Mouse (Mus musculus) hindbrain, embryonic 10.5 days (tissue): ENCODE results near the gene Fam171a2. TPM values are rescaled to one million over a fixed set of nuclear protein-coding genes. Genes with fewer than 3 reads are reported as not detected.

Source experiments
- DNase-seq: peaks from one replicate; pipeline ENCODE4 v3.0.0-alpha.2; 2017; ENCODE audit warnings: low spot score
- H3K27ac ChIP-seq: fragments of 300-500 bp; sonication (generic); 2 replicates; pipeline ENCODE4 v1.5.1; 2016; ENCODE audit warnings: mild to moderate bottlenecking, moderate library complexity
- H3K27me3 ChIP-seq: fragments of 300-500 bp; sonication (generic); 2 replicates; pipeline ENCODE4 v1.6.1; 2016; ENCODE audit warnings: mild to moderate bottlenecking; ENCODE audit not compliant: poor library complexity, insufficient read depth, severe bottlenecking
- H3K36me3 ChIP-seq: fragments of 300-500 bp; sonication (generic); 2 replicates; pipeline ENCODE4 v1.6.1; 2016; ENCODE audit warnings: mild to moderate bottlenecking, moderate library complexity
- H3K4me1 ChIP-seq: fragments of 300-500 bp; sonication (generic); replicated peaks from 2 replicates; pipeline ENCODE4 v1.6.1; 2016; ENCODE audit warnings: mild to moderate bottlenecking
- H3K4me3 ChIP-seq: fragments of 300-500 bp; sonication (generic); 2 replicates; pipeline ENCODE4 v1.5.1; 2016; ENCODE audit warnings: mild to moderate bottlenecking, moderate library complexity
- H3K9me3 ChIP-seq: fragments of 300-500 bp; sonication (generic); 2 replicates; pipeline ENCODE4 v1.6.1; 2016; ENCODE audit warnings: mild to moderate bottlenecking, moderate library complexity
- WGBS: fragments of 180-500 bp; shearing (Covaris S2); methylation state at CpG from one replicate; pipeline ENCODE4 v1.1.7; 2016; 5-methylcytosine and 5-hydroxymethylcytosine counted together
- polyA plus RNA-seq: library from polyadenylated mRNA; unstranded; fragments of >200 nt; fragmentation: Nextera tagmentation; extraction: Ambion mirVana; gene quantifications from 2 replicates; pipeline ENCODE4 v1.2.1, GENCODE M21; 2016

Gene Fam171a2
- polyA plus RNA-seq, 1 experiment from 2014 or later = 8.3 TPM

DNA sequence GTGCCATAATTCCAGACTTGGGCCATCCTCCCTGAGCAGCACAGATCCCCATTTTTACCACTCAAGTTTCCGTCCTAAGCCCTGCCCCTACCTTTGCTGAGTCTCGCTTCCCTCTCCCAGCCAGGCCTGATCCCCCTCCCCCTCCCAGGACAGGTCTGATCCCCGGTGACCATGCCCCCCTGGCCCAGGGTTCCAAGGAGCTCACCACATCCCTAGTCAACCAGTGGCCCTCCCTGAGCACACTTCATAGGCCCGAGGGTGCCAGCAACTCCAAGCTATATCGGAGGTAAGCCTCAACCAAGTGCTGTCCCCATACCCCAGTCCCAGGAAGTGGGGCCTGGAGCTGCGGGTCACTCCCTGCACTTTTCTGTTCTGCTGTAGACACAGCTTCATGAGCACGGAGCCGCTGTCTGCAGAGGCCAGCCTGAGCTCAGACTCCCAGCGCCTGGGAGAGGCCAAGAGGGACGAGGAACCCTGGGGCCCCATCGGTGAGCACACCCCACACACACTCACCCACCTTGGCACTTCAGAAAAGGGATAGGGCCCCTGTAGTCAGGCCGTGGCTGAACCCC lies 46.9 kb downstream of the Fam171a2 start:
- Histone ChIP-seq H3K9me3 (no peaks in the 10 kb centered on the region), H3K4me1 (peaks cover 67% of the 10 kb centered on the region), H3K27ac (no peak overlapping the region), H3K27me3 (peaks cover 66% of the 10 kb centered on the region), H3K4me3 (peak overlapping the region; percentile 14; the same call in 1 of the 2 replicates), H3K36me3 (peaks cover 63% of the 10 kb centered on the region)
- DNase-seq = no peak
- WGBS = 27% methylated on average over 12 of the region's 12 CpGs

DNA sequence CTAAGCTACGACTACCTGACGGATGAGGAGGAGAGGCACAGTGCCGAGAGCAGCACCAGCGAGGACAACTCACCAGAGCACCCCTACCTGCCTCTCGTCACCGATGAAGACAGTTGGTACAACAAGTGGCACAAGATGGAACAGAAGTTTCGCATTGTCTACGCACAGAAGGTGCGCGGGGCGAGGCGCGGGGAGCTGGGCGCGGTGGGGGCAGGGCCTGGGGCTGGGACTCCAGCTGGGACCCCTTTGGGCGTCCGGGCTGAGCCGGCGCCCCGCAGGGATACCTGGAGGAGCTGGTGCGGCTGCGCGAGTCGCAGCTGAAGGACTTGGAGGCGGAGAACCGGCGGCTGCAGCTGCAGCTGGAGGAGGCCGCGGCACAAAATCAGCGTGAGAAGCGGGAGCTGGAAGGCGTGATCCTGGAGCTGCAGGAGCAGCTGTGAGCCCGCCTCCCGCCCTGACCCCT lies 47.8 kb downstream of the Fam171a2 start:
- H3K36me3 ChIP-seq = peaks cover 57% of the 10 kb centered on the region
- peaks cover 67% of the 10 kb centered on the region for H3K4me1 ChIP-seq
- WGBS = 3% methylated on average over 34 of the region's 34 CpGs
- no peak for DNase-seq
- H3K27me3 ChIP-seq = peaks cover 75% of the 10 kb centered on the region
- 0 out of 2 replicates have a peak overlapping the region, but pooled peaks have one; percentile 24 for H3K27ac ChIP-seq
- no peaks in the 10 kb centered on the region for H3K9me3 ChIP-seq
- peak overlapping the region; percentile 38 for H3K4me3 ChIP-seq

DNA sequence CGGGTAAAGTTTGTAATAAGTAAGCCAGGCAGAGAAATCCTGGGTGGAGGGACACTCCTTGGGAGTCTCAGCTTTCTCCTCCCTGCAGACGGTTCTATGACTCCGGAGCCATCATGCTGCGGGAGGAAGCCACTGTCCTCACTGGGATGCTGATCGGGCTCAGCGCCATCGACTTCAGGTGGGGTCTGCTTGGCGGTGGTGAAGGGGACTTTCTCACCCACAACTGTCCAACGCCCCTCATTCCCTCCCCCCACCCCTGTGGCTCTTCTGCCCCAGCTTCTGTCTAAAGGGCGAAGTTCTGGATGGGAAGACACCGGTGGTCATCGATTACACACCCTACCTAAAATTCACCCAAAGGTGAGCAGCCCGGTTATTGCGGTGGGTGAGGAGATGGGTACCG lies 48.4 kb downstream of the Fam171a2 start:
- Histone ChIP-seq H3K4me1 (peaks cover 67% of the 10 kb centered on the region), H3K27me3 (peaks cover 80% of the 10 kb centered on the region), H3K9me3 (no peaks in the 10 kb centered on the region), H3K27ac (no peak overlapping the region), H3K4me3 (peak overlapping the region; percentile 38), H3K36me3 (peaks cover 51% of the 10 kb centered on the region)
- DNase-seq = no peak
- 13% methylated on average over 15 of the region's 15 CpGs for WGBS

DNA sequence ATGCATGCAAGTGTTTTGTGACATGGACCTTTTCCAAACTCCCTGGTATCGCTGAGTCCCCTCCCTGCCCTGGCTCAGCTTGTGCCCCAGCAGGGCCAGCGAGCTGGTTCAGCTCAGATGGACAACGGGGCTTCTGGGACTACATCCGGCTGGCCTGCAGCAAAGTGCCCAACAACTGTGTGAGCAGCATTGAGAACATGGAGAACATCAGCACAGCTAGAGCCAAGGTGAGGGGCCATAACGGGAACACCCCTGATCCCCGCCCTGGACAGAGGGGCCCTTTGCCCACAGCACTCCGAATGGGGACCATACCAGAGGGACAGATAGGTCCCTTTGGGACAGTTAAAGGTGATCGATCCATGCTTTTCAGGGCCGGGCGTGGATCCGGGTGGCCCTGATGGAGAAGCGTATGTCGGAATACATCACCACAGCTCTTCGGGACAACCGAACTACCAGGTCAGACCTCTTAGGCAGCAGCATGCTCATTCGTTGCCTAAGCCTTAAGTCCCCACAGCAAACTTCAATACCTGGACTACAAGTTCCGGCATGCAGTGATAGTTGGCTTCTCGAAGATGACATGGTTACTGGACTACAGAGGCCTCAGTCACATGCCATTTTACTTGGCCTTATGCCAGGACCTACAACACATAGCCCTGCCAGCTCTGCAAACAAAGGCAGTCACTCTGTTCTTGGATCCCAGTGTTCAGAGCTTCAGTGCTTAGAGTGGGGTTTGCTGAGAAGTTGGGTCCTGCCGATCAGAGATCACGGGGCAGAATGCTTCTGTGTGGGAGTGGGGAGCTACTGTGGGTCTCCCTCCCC lies 49.3 kb downstream of the Fam171a2 start:
- DNase-seq = no peak
- no peak overlapping the region for H3K4me3 ChIP-seq
- H3K36me3 ChIP-seq = peaks cover 42% of the 10 kb centered on the region
- no peak overlapping the region for H3K27ac ChIP-seq
- peaks cover 76% of the 10 kb centered on the region for H3K4me1 ChIP-seq
- 82% methylated on average over 20 of the region's 20 CpGs for WGBS
- no peaks in the 10 kb centered on the region for H3K9me3 ChIP-seq
- peaks cover 84% of the 10 kb centered on the region for H3K27me3 ChIP-seq

DNA sequence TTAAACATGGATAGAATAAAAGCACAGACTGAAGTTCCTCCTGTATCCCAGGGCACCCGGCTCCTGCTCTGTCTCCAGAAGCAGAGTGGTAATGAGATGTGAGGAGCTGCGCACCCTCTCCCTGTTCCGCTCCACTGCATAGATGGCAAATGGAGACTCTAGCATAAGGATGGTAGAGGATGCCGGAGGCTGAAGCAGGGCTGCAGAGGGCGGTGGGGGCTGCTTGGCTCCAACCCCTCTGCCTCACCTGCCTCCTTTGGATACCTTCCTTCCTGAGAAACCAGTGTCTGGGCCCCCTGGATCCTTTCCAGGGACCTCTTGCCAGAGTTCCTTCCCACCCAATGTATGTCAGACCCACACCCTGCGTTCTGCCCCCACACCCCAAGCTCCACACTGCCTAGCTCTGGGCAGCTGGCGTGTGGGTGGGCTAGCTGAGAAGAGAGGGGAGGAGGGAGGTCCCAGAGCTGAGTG lies 50.8 kb downstream of the Fam171a2 start:
- 80% methylated on average over 7 of the region's 7 CpGs for WGBS
- Histone ChIP-seq H3K9me3 (no peaks in the 10 kb centered on the region), H3K27me3 (peaks cover 78% of the 10 kb centered on the region), H3K4me3 (peak overlapping the region; percentile 29; the same call in 1 of the 2 replicates), H3K36me3 (peaks cover 27% of the 10 kb centered on the region), H3K4me1 (peaks cover 78% of the 10 kb centered on the region), H3K27ac (peak overlapping the region; percentile 16; the same call in 1 of the 2 replicates)
- no peak for DNase-seq

DNA sequence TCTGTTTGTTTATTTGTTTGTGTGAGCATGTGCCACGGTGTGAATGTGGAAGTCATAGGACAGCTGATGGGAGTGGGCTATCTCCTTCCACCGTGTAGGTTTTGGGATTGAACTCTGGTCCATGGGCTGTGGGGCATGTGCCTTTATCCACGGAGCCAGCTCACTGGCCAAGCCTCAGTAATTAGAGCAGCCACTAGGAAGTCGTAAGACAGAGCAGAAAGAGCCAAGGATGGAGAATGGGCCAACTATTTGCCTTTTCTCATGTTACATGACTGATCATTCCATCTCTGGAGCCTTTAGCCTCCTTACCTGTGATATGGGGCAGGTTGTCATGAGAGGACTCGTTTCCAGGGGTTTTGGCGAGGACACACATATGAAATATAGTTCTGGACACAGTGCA lies 51.2 kb downstream of the Fam171a2 start:
- peak overlapping the region; percentile 29; the same call in 1 of the 2 replicates for H3K4me3 ChIP-seq
- peaks cover 23% of the 10 kb centered on the region for H3K36me3 ChIP-seq
- H3K9me3 ChIP-seq = no peaks in the 10 kb centered on the region
- H3K4me1 ChIP-seq = peaks cover 78% of the 10 kb centered on the region
- H3K27me3 ChIP-seq = peaks cover 74% of the 10 kb centered on the region
- H3K27ac ChIP-seq = no peak overlapping the region
- no peak for DNase-seq
- WGBS = 69% methylated on average over 6 of the region's 6 CpGs

DNA sequence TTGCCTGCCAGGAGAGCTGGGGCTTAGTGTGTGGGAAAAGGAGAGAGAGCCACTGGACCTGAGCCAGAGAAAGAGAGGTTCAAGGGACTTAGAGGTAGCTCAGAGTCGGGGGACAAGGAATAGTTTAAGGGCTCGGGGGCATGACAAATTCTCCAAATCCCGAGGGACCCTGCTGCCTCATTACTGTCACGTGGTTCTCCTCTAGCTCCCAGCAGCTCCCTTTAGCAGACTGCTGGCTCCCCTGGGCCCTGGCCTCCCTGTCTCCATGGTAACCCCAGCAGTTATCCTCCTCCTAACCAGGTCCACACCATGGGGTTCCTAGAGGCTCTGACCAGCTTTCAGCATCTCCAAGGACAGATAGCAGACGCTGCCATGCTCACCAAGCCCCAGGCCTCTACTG lies 52.2 kb downstream of the Fam171a2 start:
- Histone ChIP-seq H3K4me3 (peak overlapping the region; percentile 65), H3K27ac (peak overlapping the region; percentile 88; the same call in 1 of the 2 replicates), H3K27me3 (peaks cover 64% of the 10 kb centered on the region), H3K4me1 (peaks cover 68% of the 10 kb centered on the region), H3K9me3 (no peaks in the 10 kb centered on the region), H3K36me3 (peaks cover 15% of the 10 kb centered on the region; the same call in 1 of the 2 replicates)
- 3% methylated on average over 5 of the region's 5 CpGs for WGBS
- DNase-seq = peak; percentile 43

DNA sequence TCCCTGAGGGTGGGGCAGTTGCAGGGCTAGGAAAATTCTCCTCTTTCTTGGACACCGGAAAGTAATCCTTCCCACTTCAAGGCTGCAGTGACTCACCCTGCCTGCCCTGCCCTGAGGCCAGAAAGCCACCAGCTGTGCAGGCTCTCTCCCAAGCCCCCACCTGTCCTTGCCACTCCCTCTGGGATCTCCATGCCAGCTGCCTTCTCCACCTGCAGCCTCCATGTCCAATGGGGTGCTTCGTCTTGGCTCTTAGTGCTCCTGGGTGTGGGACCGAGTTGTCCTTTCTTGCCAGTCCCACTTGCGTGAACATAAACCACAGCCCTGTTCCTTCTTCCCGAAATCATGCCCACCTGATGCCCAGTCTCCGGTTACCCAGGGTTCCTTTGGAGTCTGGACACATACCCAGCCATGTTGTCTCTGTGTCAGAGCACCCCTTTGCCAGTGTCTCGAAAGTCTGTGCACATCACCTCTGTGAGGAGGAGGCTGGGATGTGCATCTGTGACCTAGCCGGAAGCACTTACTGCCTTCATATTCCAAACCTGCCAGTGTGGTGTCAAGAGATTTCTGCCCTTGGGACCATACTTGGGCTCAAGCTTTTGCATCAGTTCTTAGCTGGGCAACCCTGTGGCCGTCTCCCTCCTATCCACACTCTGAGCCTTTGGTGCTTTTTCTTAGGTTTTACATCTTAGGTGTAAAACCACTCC lies 52.9 kb downstream of the Fam171a2 start:
- peaks cover 62% of the 10 kb centered on the region for H3K4me1 ChIP-seq
- WGBS = 78% methylated on average over 9 of the region's 9 CpGs
- DNase-seq = no peak

DNA sequence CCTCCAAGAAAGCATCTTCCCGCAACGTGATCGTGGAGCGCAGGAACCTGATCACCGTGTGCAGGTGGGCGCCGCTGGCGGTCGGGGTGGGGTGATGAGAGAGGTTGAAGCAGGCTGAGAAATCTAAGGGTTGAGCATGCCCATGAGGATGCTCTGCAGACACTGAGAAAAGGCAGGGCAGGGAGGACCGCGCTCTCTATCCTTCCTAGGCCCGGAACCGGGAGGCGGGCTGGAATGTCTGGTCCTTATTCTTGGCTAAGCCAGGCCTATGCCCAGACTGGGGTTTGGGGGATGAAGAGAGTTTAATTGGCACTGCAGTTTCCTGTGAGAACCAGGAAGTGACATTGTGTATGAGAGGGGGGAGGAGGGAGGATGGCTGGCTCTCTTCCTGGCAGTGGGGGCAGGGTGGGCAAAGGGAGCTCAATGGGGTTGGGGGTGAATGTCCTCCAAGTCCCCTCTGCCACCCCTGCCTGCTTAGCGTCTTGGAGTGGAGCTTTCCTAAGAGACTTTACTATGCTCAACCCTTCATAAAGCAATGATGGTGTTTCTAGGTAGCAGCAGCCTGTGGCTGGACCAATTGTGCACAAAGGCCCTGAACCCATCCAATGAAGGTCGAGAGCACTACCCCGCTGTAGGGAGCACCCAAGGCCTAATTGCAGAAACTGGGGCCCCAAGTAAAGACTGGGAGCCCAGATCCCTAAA lies 53.6 kb downstream of the Fam171a2 start:
- 12% methylated on average over 17 of the region's 17 CpGs for WGBS
- DNase-seq = no peak
- peaks cover 55% of the 10 kb centered on the region for H3K4me1 ChIP-seq
- H3K4me3 ChIP-seq = peak overlapping the region; percentile 65
- H3K27me3 ChIP-seq = peaks cover 50% of the 10 kb centered on the region
- H3K27ac ChIP-seq = peak overlapping the region; percentile 88
- no peaks in the 10 kb centered on the region for H3K9me3 ChIP-seq
- peaks cover 3% of the 10 kb centered on the region; the same call in 1 of the 2 replicates for H3K36me3 ChIP-seq

More for the DNA sequence above, 52.9 kb downstream of the Fam171a2 start:
- H3K4me3 ChIP-seq = peak overlapping the region; percentile 65
- peak overlapping the region; percentile 88 for H3K27ac ChIP-seq
- peaks cover 10% of the 10 kb centered on the region; the same call in 1 of the 2 replicates for H3K36me3 ChIP-seq
- peaks cover 57% of the 10 kb centered on the region for H3K27me3 ChIP-seq
- no peaks in the 10 kb centered on the region for H3K9me3 ChIP-seq

DNA sequence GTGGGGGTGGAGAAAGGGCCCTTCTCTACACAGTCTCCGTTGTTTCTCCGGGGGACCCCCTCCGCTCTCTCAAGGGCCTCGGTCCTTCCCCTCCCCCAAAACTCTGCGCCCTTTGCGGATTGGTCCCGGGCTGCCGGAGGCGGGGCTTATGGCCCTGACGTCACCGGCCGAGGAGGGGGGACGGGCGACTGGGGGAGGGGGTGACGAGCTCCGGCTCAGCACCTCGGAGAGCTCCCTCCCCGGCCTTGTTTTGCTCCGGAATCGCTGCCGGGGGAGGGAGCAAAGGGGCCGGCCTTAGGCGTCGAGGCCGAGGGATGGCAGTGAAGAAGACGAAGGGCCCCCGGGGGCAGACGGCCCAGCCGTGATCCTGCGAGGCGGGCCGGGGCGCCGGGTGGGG lies 54.2 kb downstream of the Fam171a2 start, which contains the start of gene Rundc3a:
Gene Rundc3a, plus strand, starts transcription at position 166 of the 397 bp plus-strand sequence.
- WGBS = under 1% methylated on average over 34 of the region's 34 CpGs
- peaks cover 55% of the 10 kb centered on the region for H3K4me1 ChIP-seq
- DNase-seq = peak; percentile 93

DNA sequence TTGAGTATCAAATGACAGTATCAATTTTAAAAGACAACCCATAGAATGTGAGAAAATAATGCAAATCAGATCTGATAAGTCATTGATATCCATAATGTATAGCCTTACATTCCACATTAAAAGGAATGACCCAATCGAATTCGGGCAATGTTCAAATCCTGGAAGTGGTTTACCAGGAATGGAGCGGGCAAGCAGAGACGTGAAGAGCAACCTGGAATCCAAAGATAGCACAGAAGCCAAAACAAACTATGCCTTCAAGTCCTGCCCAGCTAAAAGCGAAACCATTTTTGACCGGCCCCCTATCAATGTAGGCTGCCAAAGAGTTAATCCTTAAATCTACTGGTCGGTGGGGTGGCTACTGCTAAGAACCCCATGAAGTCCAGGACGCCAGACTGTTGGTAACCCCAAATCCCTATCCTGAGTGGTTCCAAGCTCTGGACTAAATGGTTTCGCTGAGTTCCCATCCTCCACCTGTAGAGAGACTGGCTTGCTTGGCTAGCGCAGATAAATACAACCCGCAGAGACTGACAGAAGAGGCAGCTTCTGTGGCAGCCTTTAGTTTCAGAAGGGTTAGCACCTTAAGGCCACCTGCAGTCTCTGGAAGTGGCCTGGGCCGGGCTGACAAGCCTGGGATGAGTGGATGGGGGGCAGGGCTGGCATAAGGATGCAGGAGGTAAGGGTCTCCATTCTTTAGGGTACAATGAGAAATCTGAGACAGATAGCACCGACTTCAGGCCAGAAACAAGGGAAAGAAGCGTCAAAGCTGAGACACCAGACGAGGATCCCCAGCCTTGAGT lies 54.8 kb downstream of the Fam171a2 start:
- peak overlapping the region; percentile 88 for H3K27ac ChIP-seq
- WGBS = 19% methylated on average over 15 of the region's 15 CpGs
- H3K4me3 ChIP-seq = peak overlapping the region; percentile 65
- peaks cover 38% of the 10 kb centered on the region for H3K27me3 ChIP-seq
- no peaks in the 10 kb centered on the region for H3K36me3 ChIP-seq
- no peaks in the 10 kb centered on the region for H3K9me3 ChIP-seq
- peaks cover 52% of the 10 kb centered on the region for H3K4me1 ChIP-seq
- DNase-seq = no peak

More for the DNA sequence above, 54.2 kb downstream of the Fam171a2 start, which contains the start of gene Rundc3a:
- H3K36me3 ChIP-seq = no peaks in the 10 kb centered on the region
- no peaks in the 10 kb centered on the region for H3K9me3 ChIP-seq
- H3K27ac ChIP-seq = peak within 1 kb of the TSS; percentile 88
- H3K27me3 ChIP-seq = peaks cover 44% of the 10 kb centered on the region
- peak within 1 kb of the TSS; percentile 65 for H3K4me3 ChIP-seq
